Mouse (Mus musculus): Measurements from ENCODE around the gene Adgre4. TPM values are rescaled to one million over a fixed set of nuclear protein-coding genes. Genes with fewer than 3 reads are reported as not detected.
A peak's percentile ranks its signal among the peaks of the same experiment; 100 is the strongest.
"Not testable (repeated sequence)": the region's sequence is repeated elsewhere in the genome, so short reads cannot be mapped to it uniquely, and the experiment has no call there.

Adgre4 gene
- polyA plus RNA-seq, 1 experiment from 2014 or later = 0.07 TPM

GRCm38 (mm10) chr17:55884912-55885311 is 135.1 kb downstream of the Adgre4 start:
- Histone ChIP-seq H3K27ac (ENCODE audit: low read depth, low read length) (no peak overlapping the region), H3K4me2 (ENCODE audit: low read depth, low read length, severe bottlenecking) (no peak overlapping the region), H3K4me1 (replicated peaks; ENCODE audit: control insufficient read depth, insufficient read depth, low read length) (no peaks in the 10 kb centered on the region), H3K36me3 (ENCODE audit: control insufficient read depth, insufficient read depth, low read length) (no peaks in the 10 kb centered on the region), H3K9ac (ENCODE audit: low read length) (no peak overlapping the region), H3K4me3 (ENCODE audit: low read depth, low read length) (no peak overlapping the region), H3K9me3 (ENCODE audit: control insufficient read depth, low read length) (no peaks in the 10 kb centered on the region), H3K27me3 (ENCODE audit: control insufficient read depth, insufficient read depth, low read length) (no peaks in the 10 kb centered on the region)
- WGBS = 59% methylated on average over 2 of the region's 2 CpGs
- ATAC-seq (replicated peaks; ENCODE audit: low FRiP score) = no peak
- no peak for DNase-seq (ENCODE audit: low spot score)

GRCm38 (mm10) chr17:55892406-55892955 is 142.7 kb downstream of the Adgre4 start:
- H3K9me3 ChIP-seq (ENCODE audit: control insufficient read depth, low read length); H3K27me3 ChIP-seq (ENCODE audit: control insufficient read depth, insufficient read depth, low read length); H3K36me3 ChIP-seq (ENCODE audit: control insufficient read depth, insufficient read depth, low read length); H3K27ac ChIP-seq (ENCODE audit: low read depth, low read length); DNase-seq (ENCODE audit: low spot score); H3K9ac ChIP-seq (ENCODE audit: low read length); H3K4me1 ChIP-seq (replicated peaks; ENCODE audit: control insufficient read depth, insufficient read depth, low read length); ATAC-seq (replicated peaks; ENCODE audit: low FRiP score): not testable (repeated sequence)
- H3K4me3 ChIP-seq (ENCODE audit: low read depth, low read length) = peak overlapping the region; percentile 39
- H3K4me2 ChIP-seq (ENCODE audit: low read depth, low read length, severe bottlenecking) = peak overlapping the region; percentile 51
- 17% methylated on average over 6 of the region's 8 CpGs for WGBS

GRCm38 (mm10) chr17:55903087-55903486 is 153.3 kb downstream of the Adgre4 start:
- Histone ChIP-seq H3K27ac (ENCODE audit: low read depth, low read length) (no peak overlapping the region), H3K36me3 (ENCODE audit: control insufficient read depth, insufficient read depth, low read length) (peaks cover under 1% of the 10 kb centered on the region), H3K4me1 (replicated peaks; ENCODE audit: control insufficient read depth, insufficient read depth, low read length) (no peaks in the 10 kb centered on the region), H3K4me3 (ENCODE audit: low read depth, low read length) (no peak overlapping the region), H3K27me3 (ENCODE audit: control insufficient read depth, insufficient read depth, low read length) (no peaks in the 10 kb centered on the region), H3K9ac (ENCODE audit: low read length) (no peak overlapping the region), H3K4me2 (ENCODE audit: low read depth, low read length, severe bottlenecking) (no peak overlapping the region), H3K9me3 (ENCODE audit: control insufficient read depth, low read length) (no peaks in the 10 kb centered on the region; the same call in 1 of the 2 replicates)
- 69% methylated on average over 2 of the region's 2 CpGs for WGBS
- no peak for ATAC-seq (replicated peaks; ENCODE audit: low FRiP score)
- no peak for DNase-seq (ENCODE audit: low spot score)

Other genes starting within 250 kb of the Adgre4 start
- not detected in 2 replicates for gene Vmn2r118, start 124.8 kb upstream of the Adgre4 start, polyA plus RNA-seq (2014; fragmentation: Nextera tagmentation; extraction: Ambion mirVana)
- 13.1 and 14.1 TPM in 2 replicates for gene Pot1b, start 37.4 kb upstream of the Adgre4 start, polyA plus RNA-seq (2014; fragmentation: Nextera tagmentation; extraction: Ambion mirVana)
- 9.5 and 9.9 TPM in 2 replicates for gene Zfp119a, start 128.9 kb downstream of the Adgre4 start, polyA plus RNA-seq (2014; fragmentation: Nextera tagmentation; extraction: Ambion mirVana)
- gene Zfp959, start 142.1 kb downstream of the Adgre4 start, polyA plus RNA-seq (2014; fragmentation: Nextera tagmentation; extraction: Ambion mirVana) = 14.4 and 14.5 TPM in 2 replicates
- 5.5 and 8.5 TPM in 2 replicates for gene Zfp119b, start 199.5 kb downstream of the Adgre4 start, polyA plus RNA-seq (2014; fragmentation: Nextera tagmentation; extraction: Ambion mirVana)
- gene Ebi3, start 202.7 kb downstream of the Adgre4 start, polyA plus RNA-seq (2014; fragmentation: Nextera tagmentation; extraction: Ambion mirVana) = 2.0 and 2.1 TPM in 2 replicates
- 27.4 and 28.2 TPM in 2 replicates for gene Yju2, start 209.1 kb downstream of the Adgre4 start, polyA plus RNA-seq (2014; fragmentation: Nextera tagmentation; extraction: Ambion mirVana)
- gene Shd, start 220.5 kb downstream of the Adgre4 start, polyA plus RNA-seq (2014; fragmentation: Nextera tagmentation; extraction: Ambion mirVana) = 65.1 and 77.9 TPM in 2 replicates
- gene Fsd1, start 236.5 kb downstream of the Adgre4 start, polyA plus RNA-seq (2014; fragmentation: Nextera tagmentation; extraction: Ambion mirVana) = 61.9 and 71.1 TPM in 2 replicates

All from forebrain, embryonic 11.5 days (tissue).